Mouse (Mus musculus): ENCODE measurements around the gene Stoml1. TPM values are rescaled to one million over a fixed set of nuclear protein-coding genes. Genes with fewer than 3 reads are reported as not detected.
A peak's percentile ranks its signal among the peaks of the same experiment; 100 is the strongest.

Gene Stoml1
- polyA plus RNA-seq, 1 experiment from 2014 or later: 65.2 TPM

- no peak overlapping the region for H3K4me2 ChIP-seq (replicated peaks)
- WGBS: 88% methylated on average over 3 of the region's 3 CpGs
- H3K9me3 ChIP-seq: no peaks in the 10 kb centered on the region
- H3K4me1 ChIP-seq: peaks cover 14% of the 10 kb centered on the region
- H3K4me3 ChIP-seq: no peak overlapping the region
- H3K9ac ChIP-seq (replicated peaks): no peak overlapping the region
- ATAC-seq (ENCODE audit: low FRiP score, low read depth): no peak
- no peak overlapping the region for H3K27ac ChIP-seq (replicated peaks)
- H3K36me3 ChIP-seq: 0 out of 2 replicates have a peak, but pooled peaks cover 5% of the 10 kb centered on the region
- no peaks in the 10 kb centered on the region for H3K27me3 ChIP-seq
Measured at GRCm38 (mm10) chr9:58218539-58218938, 34.4 kb upstream of the Stoml1 start.

GRCm38 (mm10) chr9:58220218-58220903 lies 32.6 kb upstream of the Stoml1 start:
- H3K27me3 ChIP-seq: no peaks in the 10 kb centered on the region
- H3K27ac ChIP-seq (replicated peaks): no peak overlapping the region
- no peak overlapping the region for H3K4me2 ChIP-seq (replicated peaks)
- WGBS: 73% methylated on average over 24 of the region's 24 CpGs
- no peak overlapping the region for H3K9ac ChIP-seq (replicated peaks)
- H3K4me3 ChIP-seq: no peak overlapping the region
- H3K9me3 ChIP-seq: no peaks in the 10 kb centered on the region
- 0 out of 2 replicates have a peak, but pooled peaks cover 5% of the 10 kb centered on the region for H3K36me3 ChIP-seq
- ATAC-seq (ENCODE audit: low FRiP score, low read depth): no peak
- H3K4me1 ChIP-seq: peaks cover 4% of the 10 kb centered on the region; the same call in 1 of the 2 replicates

GRCm38 (mm10) chr9:58224356-58224755 lies 28.6 kb upstream of the Stoml1 start:
- Histone ChIP-seq H3K27me3 (no peaks in the 10 kb centered on the region), H3K36me3 (peaks cover 22% of the 10 kb centered on the region), H3K4me2 (replicated peaks) (no peak overlapping the region), H3K9ac (replicated peaks) (no peak overlapping the region), H3K9me3 (no peaks in the 10 kb centered on the region), H3K4me1 (no peaks in the 10 kb centered on the region), H3K27ac (replicated peaks) (no peak overlapping the region), H3K4me3 (no peak overlapping the region)
- ATAC-seq (ENCODE audit: low FRiP score, low read depth): no peak
- 90% methylated on average over 2 of the region's 2 CpGs for whole genome bisulfite sequencing

- H3K36me3 ChIP-seq: peaks cover 32% of the 10 kb centered on the region
- H3K4me1 ChIP-seq: no peaks in the 10 kb centered on the region
- ATAC-seq (ENCODE audit: low FRiP score, low read depth): no peak
- no peak overlapping the region for H3K4me3 ChIP-seq
- no peaks in the 10 kb centered on the region for H3K9me3 ChIP-seq
- H3K4me2 ChIP-seq (replicated peaks): no peak overlapping the region
- WGBS: 70% methylated on average over 9 of the region's 9 CpGs
- no peak overlapping the region for H3K27ac ChIP-seq (replicated peaks)
- no peaks in the 10 kb centered on the region for H3K27me3 ChIP-seq
- H3K9ac ChIP-seq (replicated peaks): no peak overlapping the region
Measured at GRCm38 (mm10) chr9:58225915-58226913, 26.8 kb upstream of the Stoml1 start.

- H3K4me1 ChIP-seq: no peaks in the 10 kb centered on the region
- no peaks in the 10 kb centered on the region for H3K9me3 ChIP-seq
- no peak overlapping the region for H3K4me2 ChIP-seq (replicated peaks)
- no peaks in the 10 kb centered on the region for H3K27me3 ChIP-seq
- no peak overlapping the region for H3K4me3 ChIP-seq
- peaks cover 32% of the 10 kb centered on the region for H3K36me3 ChIP-seq
- no peak overlapping the region for H3K9ac ChIP-seq (replicated peaks)
- H3K27ac ChIP-seq (replicated peaks): no peak overlapping the region
- no peak for ATAC-seq (ENCODE audit: low FRiP score, low read depth)
- WGBS: 92% methylated on average over 9 of the region's 9 CpGs
Measured at GRCm38 (mm10) chr9:58228777-58229466, 24.0 kb upstream of the Stoml1 start.

GRCm38 (mm10) chr9:58231746-58232145 lies 21.2 kb upstream of the Stoml1 start:
- Histone ChIP-seq H3K27ac (replicated peaks) (no peak overlapping the region), H3K9ac (replicated peaks) (no peak overlapping the region), H3K36me3 (peaks cover 41% of the 10 kb centered on the region), H3K4me1 (no peaks in the 10 kb centered on the region), H3K27me3 (no peaks in the 10 kb centered on the region), H3K4me3 (no peak overlapping the region), H3K9me3 (no peaks in the 10 kb centered on the region), H3K4me2 (replicated peaks) (no peak overlapping the region)
- WGBS: 83% methylated on average over 6 of the region's 6 CpGs
- no peak for ATAC-seq (ENCODE audit: low FRiP score, low read depth)

GRCm38 (mm10) chr9:58232374-58232773 lies 20.6 kb upstream of the Stoml1 start:
- H3K4me2 ChIP-seq (replicated peaks): no peak overlapping the region
- H3K4me3 ChIP-seq: no peak overlapping the region
- peaks cover 39% of the 10 kb centered on the region for H3K36me3 ChIP-seq
- no peak overlapping the region for H3K9ac ChIP-seq (replicated peaks)
- no peak for ATAC-seq (ENCODE audit: low FRiP score, low read depth)
- H3K9me3 ChIP-seq: no peaks in the 10 kb centered on the region
- H3K27ac ChIP-seq (replicated peaks): no peak overlapping the region
- 84% methylated on average over 5 of the region's 5 CpGs for WGBS
- no peaks in the 10 kb centered on the region for H3K4me1 ChIP-seq
- no peaks in the 10 kb centered on the region for H3K27me3 ChIP-seq

- H3K4me3 ChIP-seq: no peak overlapping the region
- H3K36me3 ChIP-seq: peaks cover 22% of the 10 kb centered on the region
- H3K4me1 ChIP-seq: no peaks in the 10 kb centered on the region
- no peaks in the 10 kb centered on the region for H3K27me3 ChIP-seq
- no peaks in the 10 kb centered on the region for H3K9me3 ChIP-seq
- no peak overlapping the region for H3K27ac ChIP-seq (replicated peaks)
- H3K9ac ChIP-seq (replicated peaks): no peak overlapping the region
- no peak overlapping the region for H3K4me2 ChIP-seq (replicated peaks)
- no peak for ATAC-seq (ENCODE audit: low FRiP score, low read depth)
- WGBS: 95% methylated on average over 28 of the region's 28 CpGs
Measured at GRCm38 (mm10) chr9:58234502-58235015, 18.4 kb upstream of the Stoml1 start.

GRCm38 (mm10) chr9:58241780-58242485 lies 11.0 kb upstream of the Stoml1 start:
- WGBS: 60% methylated on average over 9 of the region's 9 CpGs
- Histone ChIP-seq H3K27me3 (no peaks in the 10 kb centered on the region), H3K4me2 (replicated peaks) (no peak overlapping the region), H3K27ac (replicated peaks) (peak overlapping the region; percentile 66; the same call in 1 of the 2 replicates), H3K36me3 (no peaks in the 10 kb centered on the region), H3K4me3 (no peak overlapping the region), H3K4me1 (peaks cover 22% of the 10 kb centered on the region), H3K9me3 (no peaks in the 10 kb centered on the region), H3K9ac (replicated peaks) (no peak overlapping the region)
- ATAC-seq (ENCODE audit: low FRiP score, low read depth): no peak

GRCm38 (mm10) chr9:58242696-58243095 lies 10.3 kb upstream of the Stoml1 start:
- H3K27ac ChIP-seq (replicated peaks): no peak overlapping the region
- H3K4me2 ChIP-seq (replicated peaks): no peak overlapping the region
- H3K36me3 ChIP-seq: no peaks in the 10 kb centered on the region
- H3K27me3 ChIP-seq: no peaks in the 10 kb centered on the region
- 90% methylated on average over 5 of the region's 5 CpGs for WGBS
- H3K9ac ChIP-seq (replicated peaks): no peak overlapping the region
- H3K4me3 ChIP-seq: no peak overlapping the region
- H3K9me3 ChIP-seq: no peaks in the 10 kb centered on the region
- ATAC-seq (ENCODE audit: low FRiP score, low read depth): no peak
- peaks cover 27% of the 10 kb centered on the region for H3K4me1 ChIP-seq

- Histone ChIP-seq H3K4me1 (peaks cover 32% of the 10 kb centered on the region), H3K9me3 (no peaks in the 10 kb centered on the region), H3K36me3 (no peaks in the 10 kb centered on the region), H3K9ac (replicated peaks) (no peak overlapping the region), H3K27me3 (no peaks in the 10 kb centered on the region), H3K4me2 (replicated peaks) (no peak overlapping the region), H3K27ac (replicated peaks) (no peak overlapping the region), H3K4me3 (no peak overlapping the region)
- 94% methylated on average over 6 of the region's 6 CpGs for WGBS
- no peak for ATAC-seq (ENCODE audit: low FRiP score, low read depth)
Measured at GRCm38 (mm10) chr9:58243696-58244095, 9.3 kb upstream of the Stoml1 start.
